Mouse (Mus musculus) intestine, embryonic 16.5 days (tissue): ENCODE data around the gene Fhit. TPM values are rescaled to one million over a fixed set of nuclear protein-coding genes. Genes with fewer than 3 reads are reported as not detected.

Experiments
- ATAC-seq: fragments of 200-750 bp; cut with Nextera tagmentation; 2 replicates; pipeline ENCODE4 v1.8.0; 2017; ENCODE audit warnings: moderate TSS enrichment, moderate library complexity
- H3K27ac ChIP-seq: fragments of 300-500 bp; sonication (generic); 2 replicates; pipeline ENCODE4 v1.5.1; 2014; ENCODE audit warnings: mild to moderate bottlenecking, low read length
- H3K27me3 ChIP-seq: fragments of 300-500 bp; sonication (generic); replicated peaks from 2 replicates; pipeline ENCODE4 v1.6.1; 2014; ENCODE audit warnings: low read length, control low read depth, mixed read lengths; ENCODE audit not compliant: control insufficient read depth, insufficient read depth
- H3K36me3 ChIP-seq: fragments of 300-500 bp; sonication (generic); 2 replicates; pipeline ENCODE4 v1.6.1; 2014; ENCODE audit warnings: low read length, control low read depth; ENCODE audit not compliant: control insufficient read depth, insufficient read depth
- H3K4me1 ChIP-seq: fragments of 300-500 bp; sonication (generic); 2 replicates; pipeline ENCODE4 v1.6.1; 2014; ENCODE audit warnings: low read length, control low read depth, mixed read lengths; ENCODE audit not compliant: control insufficient read depth, insufficient read depth
- H3K4me2 ChIP-seq: fragments of 300-500 bp; sonication (generic); 2 replicates; pipeline ENCODE4 v1.6.1; 2014; ENCODE audit warnings: low read depth, low read length, control low read depth
- H3K4me3 ChIP-seq: fragments of 300-500 bp; sonication (generic); 2 replicates; pipeline ENCODE4 v1.5.1; 2014; ENCODE audit warnings: mild to moderate bottlenecking, low read length
- H3K9ac ChIP-seq: fragments of 300-500 bp; sonication (generic); 2 replicates; pipeline ENCODE4 v1.6.1; 2014; ENCODE audit warnings: low read depth, low read length
- H3K9me3 ChIP-seq: fragments of 300-500 bp; sonication (generic); 2 replicates; pipeline ENCODE4 v1.6.1; 2016; ENCODE audit warnings: low read length, control low read depth; ENCODE audit not compliant: control insufficient read depth
- WGBS: fragments of 180-500 bp; shearing (Covaris S2); extraction: QIAGEN DNeasy Blood & Tissue Kit; methylation state at CpG from one replicate; pipeline ENCODE4 v1.1.7; 2014; 5-methylcytosine and 5-hydroxymethylcytosine counted together
- polyA plus RNA-seq: library from polyadenylated mRNA; unstranded; fragments of >200 nt; fragmentation: Nextera tagmentation; extraction: Ambion mirVana; gene quantifications from 2 replicates; pipeline ENCODE4 v1.2.1, GENCODE M21; 2015

The Fhit gene
- polyA plus RNA-seq = 14.5 and 14.7 TPM in 2 replicates

DNA sequence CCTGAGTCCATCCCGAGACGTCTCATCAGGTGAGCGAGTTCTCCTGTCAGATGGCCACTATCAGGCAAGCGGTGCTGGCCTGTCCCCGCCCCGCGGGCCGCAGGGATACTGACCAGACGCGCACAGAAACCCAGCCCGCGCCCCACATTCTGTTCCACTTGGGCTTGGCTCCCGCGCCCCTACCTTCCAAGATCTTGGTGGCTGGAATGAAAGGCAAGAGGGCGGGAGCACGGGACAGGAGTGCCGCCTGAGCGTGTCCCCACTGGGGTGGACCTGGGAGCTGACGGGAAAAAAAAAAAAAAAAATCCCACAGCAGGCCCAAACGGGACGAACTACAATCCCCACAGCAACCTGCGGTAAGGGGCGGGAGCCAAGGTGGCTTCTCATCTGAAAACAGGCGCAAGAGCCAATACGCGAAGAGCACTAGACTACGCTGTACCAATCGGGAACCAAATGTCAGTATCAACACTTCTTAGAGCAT lies at the start of gene Fhit:
Gene Fhit, minus strand, starts transcription at position 285 of the 481 bp plus-strand sequence.
- no peaks in the 10 kb centered on the region for H3K9me3 ChIP-seq
- H3K4me1 ChIP-seq = no peaks in the 10 kb centered on the region
- peak within 1 kb of the TSS; percentile 65 for H3K4me3 ChIP-seq
- WGBS = under 1% methylated on average over 28 of the region's 28 CpGs
- H3K9ac ChIP-seq = peak within 1 kb of the TSS; percentile 72
- peak; percentile 99 for ATAC-seq
- peak within 1 kb of the TSS; percentile 67 for H3K4me2 ChIP-seq
- H3K27me3 ChIP-seq = no peaks in the 10 kb centered on the region
- H3K36me3 ChIP-seq = no peaks in the 10 kb centered on the region
- H3K27ac ChIP-seq = no peak within 1 kb of the TSS

DNA sequence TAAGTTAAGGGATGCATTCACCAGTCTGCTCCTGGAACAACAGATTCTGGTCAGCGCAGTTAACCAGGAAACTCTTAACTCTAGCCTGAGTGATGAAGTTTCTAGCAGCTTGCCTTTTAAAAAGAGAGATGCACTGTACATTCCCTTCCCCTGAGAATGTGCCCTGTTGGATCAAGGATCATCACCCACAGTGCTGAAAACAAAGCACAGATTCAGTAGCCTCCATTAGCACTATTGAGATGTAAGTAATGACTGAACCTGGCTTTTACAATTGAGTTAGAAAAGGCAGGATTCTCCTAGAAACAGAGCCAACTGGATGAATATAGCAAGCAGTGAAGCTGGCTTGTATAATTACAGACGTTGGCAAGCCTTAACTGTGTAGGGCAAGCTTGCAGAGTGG lies 45.0 kb upstream of the Fhit start:
- no peak overlapping the region for H3K4me2 ChIP-seq
- no peaks in the 10 kb centered on the region for H3K36me3 ChIP-seq
- no peak overlapping the region for H3K9ac ChIP-seq
- 54% methylated on average over 2 of the region's 2 CpGs for WGBS
- ATAC-seq = no peak
- H3K27me3 ChIP-seq = no peaks in the 10 kb centered on the region
- H3K4me3 ChIP-seq = no peak overlapping the region
- no peaks in the 10 kb centered on the region for H3K9me3 ChIP-seq
- H3K27ac ChIP-seq = no peak overlapping the region
- no peaks in the 10 kb centered on the region for H3K4me1 ChIP-seq

DNA sequence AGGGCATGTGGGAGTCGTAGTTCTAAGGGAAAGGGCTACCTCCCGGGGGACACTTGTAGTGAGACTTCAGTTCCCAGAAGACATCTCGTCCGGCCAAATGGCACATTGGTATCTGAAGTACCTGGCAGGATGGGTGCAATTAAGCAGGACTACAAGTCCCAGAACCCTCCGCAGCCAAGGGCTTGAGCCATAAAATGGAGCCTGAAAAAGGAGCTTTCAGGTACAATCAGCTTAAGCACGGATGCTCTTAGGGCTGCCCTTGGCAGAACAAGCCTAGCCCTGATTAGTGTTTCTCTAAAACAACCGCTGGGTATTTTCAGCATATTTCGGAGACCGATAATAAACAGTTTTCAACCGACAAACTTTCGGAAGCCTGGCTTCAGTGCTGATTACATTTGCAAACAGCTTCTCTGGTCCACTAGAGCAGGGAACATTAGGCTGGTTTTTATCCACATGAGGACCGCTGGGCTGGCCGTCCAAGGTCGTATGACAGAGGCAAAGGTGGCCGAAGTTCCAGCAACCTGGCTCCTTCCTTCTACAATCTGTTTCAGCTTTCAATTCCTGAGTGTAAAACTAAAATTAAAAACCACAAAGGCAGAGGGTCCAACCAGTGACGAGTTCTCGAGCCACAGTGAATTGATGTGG lies 907 bp downstream of the Fhit start:
- WGBS = 4% methylated on average over 17 of the region's 17 CpGs
- H3K27ac ChIP-seq = no peak overlapping the region
- peak overlapping the region; percentile 72 for H3K9ac ChIP-seq
- H3K4me2 ChIP-seq = peak overlapping the region; percentile 67
- ATAC-seq = peak; percentile 85
- H3K4me1 ChIP-seq = no peaks in the 10 kb centered on the region
- peak overlapping the region; percentile 65 for H3K4me3 ChIP-seq
- no peaks in the 10 kb centered on the region for H3K27me3 ChIP-seq
- no peaks in the 10 kb centered on the region for H3K36me3 ChIP-seq
- H3K9me3 ChIP-seq = no peaks in the 10 kb centered on the region

DNA sequence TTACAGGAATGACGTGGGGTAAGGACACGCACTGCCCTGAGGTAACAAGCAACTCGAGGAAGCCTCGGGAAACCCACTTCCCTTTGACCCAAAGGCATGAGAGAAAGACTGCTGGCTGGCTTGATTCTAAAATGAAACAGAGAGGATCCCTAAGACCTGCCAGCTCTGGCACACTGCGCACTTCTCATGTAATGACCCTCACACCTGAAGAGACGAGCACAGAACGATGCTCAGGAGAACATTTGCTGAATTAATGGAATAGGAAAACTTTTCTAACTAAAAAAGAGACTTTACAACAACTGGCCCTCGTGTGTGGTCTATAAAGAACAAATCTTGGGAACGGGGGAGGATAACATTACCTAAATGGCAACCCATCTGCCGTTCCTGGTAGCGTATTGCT lies 2.2 kb downstream of the Fhit start:
- Histone ChIP-seq H3K27ac (no peak overlapping the region), H3K4me3 (no peak overlapping the region), H3K4me1 (no peaks in the 10 kb centered on the region), H3K9me3 (no peaks in the 10 kb centered on the region), H3K36me3 (no peaks in the 10 kb centered on the region), H3K27me3 (no peaks in the 10 kb centered on the region), H3K4me2 (no peak overlapping the region), H3K9ac (no peak overlapping the region)
- 88% methylated on average over 11 of the region's 11 CpGs for WGBS
- ATAC-seq = no peak

DNA sequence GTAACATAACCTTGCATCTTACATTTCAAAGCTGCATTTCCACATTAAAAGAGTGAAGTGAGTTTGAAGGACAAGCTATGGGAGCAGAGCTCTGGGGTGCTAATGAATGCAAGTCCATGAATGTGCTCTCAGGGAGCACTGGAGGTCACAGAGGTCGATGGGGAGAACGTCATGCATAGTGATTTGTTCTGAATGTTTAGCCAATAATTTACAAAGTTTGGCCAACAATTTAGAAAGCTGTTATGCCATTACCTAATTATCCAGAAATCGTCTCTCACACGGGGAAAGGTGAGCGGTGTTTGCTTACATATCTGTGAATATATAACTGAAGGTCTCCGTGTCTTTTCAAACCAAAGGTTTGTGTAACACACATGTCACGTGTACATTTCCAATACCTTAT lies 2.8 kb downstream of the Fhit start:
- H3K4me2 ChIP-seq = no peak overlapping the region
- no peak overlapping the region for H3K4me3 ChIP-seq
- no peak for ATAC-seq
- no peaks in the 10 kb centered on the region for H3K9me3 ChIP-seq
- H3K9ac ChIP-seq = no peak overlapping the region
- WGBS = 69% methylated on average over 7 of the region's 7 CpGs
- H3K4me1 ChIP-seq = no peaks in the 10 kb centered on the region
- no peak overlapping the region for H3K27ac ChIP-seq
- H3K36me3 ChIP-seq = no peaks in the 10 kb centered on the region
- H3K27me3 ChIP-seq = no peaks in the 10 kb centered on the region

DNA sequence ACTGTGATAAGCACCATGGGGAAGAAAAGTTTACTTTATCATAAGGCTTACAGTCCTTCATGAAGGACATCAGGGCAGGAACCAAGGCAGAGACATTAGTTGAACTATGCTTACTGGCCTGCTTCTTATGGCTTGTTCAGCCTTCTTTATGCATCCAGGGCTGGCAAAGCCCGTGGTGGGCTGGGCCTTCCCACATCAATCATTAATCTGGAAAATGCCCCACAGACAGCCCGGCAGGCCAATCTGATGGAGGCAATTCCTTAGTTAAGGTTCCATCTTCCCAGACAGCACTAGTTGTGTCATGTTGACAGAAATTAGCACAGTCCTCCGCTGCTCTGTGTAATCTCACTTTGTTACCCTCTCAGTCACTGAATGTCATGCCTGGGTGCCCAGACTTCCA lies 4.1 kb downstream of the Fhit start:
- no peaks in the 10 kb centered on the region for H3K9me3 ChIP-seq
- H3K4me3 ChIP-seq = no peak overlapping the region
- H3K4me1 ChIP-seq = no peaks in the 10 kb centered on the region
- 68% methylated on average over 3 of the region's 3 CpGs for WGBS
- H3K27me3 ChIP-seq = no peaks in the 10 kb centered on the region
- no peaks in the 10 kb centered on the region for H3K36me3 ChIP-seq
- H3K4me2 ChIP-seq = no peak overlapping the region
- no peak overlapping the region for H3K27ac ChIP-seq
- no peak overlapping the region for H3K9ac ChIP-seq
- ATAC-seq = no peak

DNA sequence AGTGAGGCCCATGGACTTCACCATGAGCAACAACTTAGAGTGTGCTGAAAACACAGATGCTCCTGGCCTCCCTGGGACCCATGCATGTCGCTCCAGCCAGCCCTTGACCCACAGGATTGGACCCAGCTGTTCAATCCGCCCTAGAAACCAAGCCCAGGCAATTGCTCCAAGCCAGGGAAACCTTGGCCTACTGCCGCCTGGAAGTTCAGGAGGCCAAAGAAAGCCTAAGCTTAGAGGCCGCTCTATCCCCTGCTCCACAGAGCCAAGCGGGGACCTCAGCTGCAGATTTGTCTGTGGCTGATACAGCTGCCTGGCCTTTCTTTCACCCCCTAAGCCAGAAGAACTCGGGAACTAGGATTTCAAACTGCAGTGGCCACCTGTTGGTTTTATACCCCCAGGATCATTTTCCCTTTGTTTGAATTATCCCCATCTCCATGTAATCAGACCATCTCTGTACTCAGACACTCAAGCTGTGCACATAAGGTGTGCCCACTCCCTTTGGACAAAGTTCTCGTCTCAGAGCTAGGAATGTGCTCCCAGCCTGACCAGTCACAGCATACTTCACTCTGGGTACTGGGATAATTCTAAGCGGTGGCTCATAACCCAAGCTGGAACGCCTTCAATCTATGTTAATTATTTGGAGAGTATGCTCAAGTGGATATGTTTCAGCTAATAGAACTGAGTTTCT lies 10.1 kb downstream of the Fhit start:
- Histone ChIP-seq H3K36me3 (no peaks in the 10 kb centered on the region), H3K4me3 (no peak overlapping the region), H3K27ac (no peak overlapping the region), H3K4me1 (no peaks in the 10 kb centered on the region), H3K9ac (no peak overlapping the region), H3K27me3 (no peaks in the 10 kb centered on the region), H3K4me2 (no peak overlapping the region), H3K9me3 (no peaks in the 10 kb centered on the region)
- WGBS = 72% methylated on average over 9 of the region's 9 CpGs
- ATAC-seq = no peak

DNA sequence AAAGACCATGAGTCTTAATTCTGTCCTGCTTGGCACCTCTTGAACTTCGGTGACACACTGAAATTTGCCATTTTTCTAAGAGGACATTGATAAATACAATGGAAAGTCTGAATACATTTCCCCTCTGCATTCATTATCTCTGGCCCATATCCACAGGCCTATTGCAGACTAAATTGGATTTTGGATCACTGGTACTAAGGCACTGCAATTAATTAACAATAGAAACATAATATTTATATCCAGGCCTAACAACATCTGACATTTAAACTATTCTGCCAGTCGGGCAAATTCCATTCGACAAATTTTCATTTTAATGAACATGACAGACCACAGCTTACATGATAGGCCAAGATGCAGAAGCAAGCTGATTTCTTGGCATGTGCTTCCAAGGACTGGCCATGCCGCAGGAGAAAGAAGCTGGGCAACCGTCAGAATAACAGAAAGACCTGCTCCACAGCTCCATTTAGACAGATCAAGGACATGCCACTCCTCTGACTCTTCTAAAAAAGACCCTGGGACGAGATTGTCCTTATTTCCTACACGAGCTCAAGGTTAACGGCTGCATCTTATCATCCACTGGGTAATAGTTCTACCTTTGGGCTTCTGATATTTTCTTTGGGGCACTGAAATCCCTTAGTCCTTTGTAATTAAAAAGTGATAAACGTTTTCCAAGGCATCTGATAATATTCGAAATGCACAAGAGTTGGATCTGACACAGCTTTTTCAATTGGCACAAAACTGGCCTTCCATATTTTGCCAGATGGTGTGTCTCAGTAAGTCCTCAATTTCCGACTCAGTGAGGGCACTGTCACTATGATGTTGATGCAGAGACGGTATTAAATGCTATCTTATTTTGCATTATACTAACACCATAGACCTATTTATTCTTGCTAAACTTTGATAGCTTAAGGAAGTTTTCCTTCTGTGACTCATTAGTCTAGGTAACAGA lies 27.8 kb downstream of the Fhit start:
- H3K4me1 ChIP-seq = no peaks in the 10 kb centered on the region
- H3K27me3 ChIP-seq = no peaks in the 10 kb centered on the region
- no peak overlapping the region for H3K4me2 ChIP-seq
- no peaks in the 10 kb centered on the region for H3K36me3 ChIP-seq
- 77% methylated on average over 12 of the region's 12 CpGs for WGBS
- no peak overlapping the region for H3K4me3 ChIP-seq
- no peak for ATAC-seq
- no peak overlapping the region for H3K27ac ChIP-seq
- H3K9me3 ChIP-seq = no peaks in the 10 kb centered on the region
- H3K9ac ChIP-seq = no peak overlapping the region
